Mouse (Mus musculus): ENCODE data around the gene Tnks2. TPM values are rescaled to one million over a fixed set of nuclear protein-coding genes. Genes with fewer than 3 reads are reported as not detected.
"Not testable (repeated sequence)": the region's sequence is repeated elsewhere in the genome, so short reads cannot be mapped to it uniquely, and the experiment has no call there.

The Tnks2 gene
- total RNA-seq, 2 experiments from 2014 or later: 104 to 130 TPM

GRCm38 (mm10) chr19:36822701-36823100, 11.3 kb upstream of the Tnks2 start:
- no peak for DNase-seq (ENCODE audit: low spot score)

GRCm38 (mm10) chr19:36827650-36828049, 6.4 kb upstream of the Tnks2 start:
- no peak for DNase-seq (ENCODE audit: low spot score)

GRCm38 (mm10) chr19:36828322-36828721, 5.7 kb upstream of the Tnks2 start:
- DNase-seq (ENCODE audit: low spot score): no peak

- DNase-seq (ENCODE audit: low spot score): peak; percentile 50
Observed at GRCm38 (mm10) chr19:36832951-36833787, 863 bp upstream of the Tnks2 start.

GRCm38 (mm10) chr19:36834532-36835431, 750 bp downstream of the Tnks2 start:
- DNase-seq (ENCODE audit: low spot score): peak; percentile 37

GRCm38 (mm10) chr19:36836035-36836434, 2.0 kb downstream of the Tnks2 start:
- no peak for DNase-seq (ENCODE audit: low spot score)

GRCm38 (mm10) chr19:36840301-36840700, 6.3 kb downstream of the Tnks2 start:
- DNase-seq (ENCODE audit: low spot score): no peak

GRCm38 (mm10) chr19:36843866-36844265, 9.8 kb downstream of the Tnks2 start:
- no peak for DNase-seq (ENCODE audit: low spot score)

GRCm38 (mm10) chr19:36845924-36846323, 11.9 kb downstream of the Tnks2 start:
- no peak for DNase-seq (ENCODE audit: low spot score)

GRCm38 (mm10) chr19:36853831-36854230, 19.8 kb downstream of the Tnks2 start:
- no peak for DNase-seq (ENCODE audit: low spot score)

- no peak for DNase-seq (ENCODE audit: low spot score)
Observed at GRCm38 (mm10) chr19:36857851-36858250, 23.8 kb downstream of the Tnks2 start.

GRCm38 (mm10) chr19:36860393-36860792, 26.4 kb downstream of the Tnks2 start:
- no peak for DNase-seq (ENCODE audit: low spot score)

GRCm38 (mm10) chr19:36865905-36866304, 31.9 kb downstream of the Tnks2 start:
- DNase-seq (ENCODE audit: low spot score): no peak

- no peak for DNase-seq (ENCODE audit: low spot score)
Observed at GRCm38 (mm10) chr19:36867416-36867815, 33.4 kb downstream of the Tnks2 start.

- not testable (repeated sequence) for DNase-seq (ENCODE audit: low spot score)
Observed at GRCm38 (mm10) chr19:36868675-36869074, 34.6 kb downstream of the Tnks2 start.

GRCm38 (mm10) chr19:36874651-36875050, 40.6 kb downstream of the Tnks2 start:
- no peak for DNase-seq (ENCODE audit: low spot score)

GRCm38 (mm10) chr19:36877329-36877728, 43.3 kb downstream of the Tnks2 start:
- no peak for DNase-seq (ENCODE audit: low spot score)

- DNase-seq (ENCODE audit: low spot score): no peak
Observed at GRCm38 (mm10) chr19:36878743-36879495, 44.9 kb downstream of the Tnks2 start.

- DNase-seq (ENCODE audit: low spot score): no peak
Observed at GRCm38 (mm10) chr19:36883119-36883518, 49.1 kb downstream of the Tnks2 start.

GRCm38 (mm10) chr19:36886316-36886715, 52.3 kb downstream of the Tnks2 start:
- DNase-seq (ENCODE audit: low spot score): no peak

GRCm38 (mm10) chr19:36887706-36888105, 53.7 kb downstream of the Tnks2 start:
- DNase-seq (ENCODE audit: low spot score): no peak

GRCm38 (mm10) chr19:36891746-36892145, 57.7 kb downstream of the Tnks2 start:
- DNase-seq (ENCODE audit: low spot score): peak; percentile 56
